Comparison of ENCODE assay signal across 8 mouse cellular contexts in genomic region chr17:13699716-13700115, GRCm38 (mm10).
DNase-seq lines count a peak whose midpoint lies in the region; ATAC-seq and TF ChIP-seq lines count a peak whose summit lies in the region.

No protein-coding gene starts in this region.

- H3K27me3 ChIP-seq in midbrain, embryonic 11.5 days (ENCODE audit: control insufficient read depth, insufficient read depth, low read length), result no peaks in the 10 kb centered on the region
- H3K27me3 ChIP-seq in midbrain, embryonic 14.5 days (ENCODE audit: control insufficient read depth, insufficient read depth, low read length), result no peaks in the 10 kb centered on the region
- no peaks in the 10 kb centered on the region for H3K27me3 ChIP-seq in limb, embryonic 13.5 days
- no peaks in the 10 kb centered on the region for H3K27me3 ChIP-seq in small intestine, adult 2 months (ENCODE audit: control insufficient read depth, insufficient read depth, low read length)
- no peaks in the 10 kb centered on the region for H3K27me3 ChIP-seq in cerebellum, adult 2 months (ENCODE audit: control insufficient read depth, insufficient read depth, low read length)

- H3K27ac ChIP-seq in midbrain, embryonic 11.5 days (ENCODE audit: low read depth, low read length), result no peak overlapping the region; the same call in 1 of the 2 replicates
- H3K27ac ChIP-seq in midbrain, embryonic 14.5 days (replicated peaks; ENCODE audit: low read depth, low read length), result no peak overlapping the region
- peak overlapping the region; percentile 56; the same call in 1 of the 2 replicates for H3K27ac ChIP-seq in limb, embryonic 13.5 days
- peak overlapping the region; percentile 48 for H3K27ac ChIP-seq in small intestine, adult 2 months (ENCODE audit: insufficient read depth, low read depth, low read length)
- no peak overlapping the region; the same call in 1 of the 2 replicates for H3K27ac ChIP-seq in cerebellum, adult 2 months (ENCODE audit: insufficient read depth, low read length)

- TF ChIP-seq POLR2A in small intestine, adult 2 months (IDR thresholded peaks at IDR 0.05; ENCODE audit: low read depth, low read length), result no peak
- TF ChIP-seq POLR2A in cerebellum, adult 2 months (IDR thresholded peaks at IDR 0.05; ENCODE audit: borderline replicate concordance, insufficient read depth, low read length), result no peak

- no peak overlapping the region for H3K4me2 ChIP-seq in midbrain, embryonic 11.5 days
- no peak overlapping the region for H3K4me2 ChIP-seq in midbrain, embryonic 14.5 days (ENCODE audit: low read length)
- no peak overlapping the region for H3K4me2 ChIP-seq in limb, embryonic 13.5 days (replicated peaks)

- DNase-seq in midbrain, embryonic 11.5 days (ENCODE audit: low spot score, missing footprints), result no peak
- no peak for DNase-seq in midbrain, embryonic 14.5 days
- DNase-seq in heart, postnatal 4 days, result peak; percentile 44
- DNase-seq in thymus, postnatal 4 days, result no peak
- DNase-seq in cerebellum, adult 2 months, result no peak
- DNase-seq in thymus, postnatal 25 days, result no peak

- WGBS in midbrain, embryonic 11.5 days, result 78% methylated on average over 7 of the region's 7 CpGs
- 76% methylated on average over 7 of the region's 7 CpGs for WGBS in midbrain, embryonic 14.5 days
- 67% methylated on average over 7 of the region's 7 CpGs for WGBS in limb, embryonic 13.5 days
- 41% methylated on average over 7 of the region's 7 CpGs for WGBS in small intestine, adult 2 months
- WGBS in cerebellum, adult 2 months, result 82% methylated on average over 7 of the region's 7 CpGs

- no peak for TF ChIP-seq CTCF in small intestine, adult 2 months (IDR thresholded peaks at IDR 0.05; ENCODE audit: extremely low read depth, insufficient read length, insufficient replicate concordance, low read depth, low read length)
- no peak for TF ChIP-seq CTCF in cerebellum, adult 2 months (IDR thresholded peaks at IDR 0.05; ENCODE audit: borderline replicate concordance, insufficient read depth, low read depth, low read length)

- H3K36me3 ChIP-seq in midbrain, embryonic 11.5 days (ENCODE audit: control insufficient read depth, insufficient read depth, low read length), result no peaks in the 10 kb centered on the region
- no peaks in the 10 kb centered on the region for H3K36me3 ChIP-seq in midbrain, embryonic 14.5 days (ENCODE audit: control insufficient read depth, insufficient read depth, low read length)
- H3K36me3 ChIP-seq in limb, embryonic 13.5 days, result no peaks in the 10 kb centered on the region
- no peaks in the 10 kb centered on the region for H3K36me3 ChIP-seq in small intestine, adult 2 months (ENCODE audit: control insufficient read depth, insufficient read depth, low read length)

- ATAC-seq in midbrain, embryonic 11.5 days (ENCODE audit: low FRiP score), result peak; percentile 18; the same call in 1 of the 2 replicates
- ATAC-seq in midbrain, embryonic 14.5 days (ENCODE audit: low FRiP score, low TSS enrichment), result no peak
- ATAC-seq in limb, embryonic 13.5 days (ENCODE audit: low FRiP score, low read depth), result no peak

- peaks cover 9% of the 10 kb centered on the region for H3K4me1 ChIP-seq in midbrain, embryonic 11.5 days (ENCODE audit: control insufficient read depth, insufficient read depth, low read length)
- H3K4me1 ChIP-seq in midbrain, embryonic 14.5 days (ENCODE audit: control insufficient read depth, insufficient read depth, low read length), result 0 out of 2 replicates have a peak, but pooled peaks cover 2% of the 10 kb centered on the region
- H3K4me1 ChIP-seq in limb, embryonic 13.5 days, result peaks cover 35% of the 10 kb centered on the region
- peaks cover 8% of the 10 kb centered on the region; the same call in 1 of the 2 replicates for H3K4me1 ChIP-seq in small intestine, adult 2 months (ENCODE audit: control insufficient read depth, insufficient read depth, insufficient read length, low read length)
- H3K4me1 ChIP-seq in cerebellum, adult 2 months (ENCODE audit: control insufficient read depth, insufficient read depth, low read length), result peaks cover 28% of the 10 kb centered on the region

- H3K9me3 ChIP-seq in midbrain, embryonic 11.5 days (ENCODE audit: control insufficient read depth, low read length), result no peaks in the 10 kb centered on the region
- no peaks in the 10 kb centered on the region for H3K9me3 ChIP-seq in midbrain, embryonic 14.5 days (ENCODE audit: control insufficient read depth, low read length)
- H3K9me3 ChIP-seq in limb, embryonic 13.5 days, result no peaks in the 10 kb centered on the region

- H3K9ac ChIP-seq in midbrain, embryonic 11.5 days (ENCODE audit: low read length), result no peak overlapping the region
- H3K9ac ChIP-seq in midbrain, embryonic 14.5 days (replicated peaks; ENCODE audit: low read length), result no peak overlapping the region
- no peak overlapping the region for H3K9ac ChIP-seq in limb, embryonic 13.5 days

- H3K4me3 ChIP-seq in midbrain, embryonic 11.5 days (ENCODE audit: low read depth, low read length), result no peak overlapping the region
- H3K4me3 ChIP-seq in midbrain, embryonic 14.5 days (replicated peaks; ENCODE audit: low read depth, low read length), result no peak overlapping the region
- H3K4me3 ChIP-seq in limb, embryonic 13.5 days, result no peak overlapping the region
- no peak overlapping the region for H3K4me3 ChIP-seq in small intestine, adult 2 months (ENCODE audit: low read depth, low read length)
- H3K4me3 ChIP-seq in cerebellum, adult 2 months (replicated peaks; ENCODE audit: insufficient read depth, low read depth, low read length), result no peak overlapping the region

Comparison
In these comparisons a context has a peak if more than half of its experiments do, and no peak if none do; other contexts are left out.
1. H3K27ac ChIP-seq: peak in limb, embryonic 13.5 days (single experiment) and small intestine, adult 2 months (single experiment); none in midbrain, embryonic 11.5 days (single experiment), midbrain, embryonic 14.5 days (single experiment) and cerebellum, adult 2 months (single experiment).